Mouse (Mus musculus): ENCODE data around the gene Foxi1.

Foxi1 gene

DNA sequence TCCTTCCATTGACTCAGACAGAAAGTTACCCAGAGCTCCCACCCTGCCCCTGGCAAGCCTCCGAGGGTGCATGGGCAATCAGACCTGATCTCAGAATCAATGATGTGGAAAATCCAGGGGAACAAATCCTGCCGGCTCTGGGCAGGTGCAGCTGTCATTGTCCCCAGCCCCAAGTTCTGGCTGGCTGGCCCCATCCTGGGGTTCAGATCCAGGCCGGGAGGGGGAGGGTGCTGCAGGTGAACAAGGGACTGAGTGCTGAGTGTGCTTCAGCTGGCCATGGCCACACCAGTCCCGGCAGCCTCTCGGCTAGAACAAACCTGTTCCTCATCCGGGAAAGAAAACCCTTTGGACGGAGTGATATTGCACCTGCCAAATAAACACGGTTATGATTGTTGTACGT, 49.0 kb downstream of the Foxi1 start:
- DNase-seq (ENCODE audit: low spot score) = peak; percentile 11

DNA sequence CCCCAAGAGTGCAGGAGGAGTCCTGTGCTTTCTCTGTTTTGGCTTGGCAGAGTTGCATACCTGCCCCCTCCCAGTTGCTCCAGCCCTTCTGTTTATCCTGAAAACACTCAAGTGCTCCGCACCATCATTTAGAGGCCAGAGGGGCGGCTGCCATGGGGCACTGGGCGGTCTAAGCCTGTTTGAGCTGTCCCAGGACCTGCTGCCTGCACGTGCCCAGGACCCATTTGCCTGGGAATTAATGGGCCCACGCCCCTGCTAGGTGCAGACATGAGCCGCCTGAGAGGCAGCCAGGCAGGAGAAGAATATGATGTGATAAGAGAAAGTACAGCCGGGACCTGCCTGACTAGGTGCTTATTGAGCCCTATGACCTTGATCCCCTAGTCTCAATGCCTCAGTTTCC, 52.7 kb downstream of the Foxi1 start:
- DNase-seq (ENCODE audit: low spot score) = no peak
